Mouse (Mus musculus): Measurements from ENCODE around the gene Slc17a3. TPM values are rescaled to one million over a fixed set of nuclear protein-coding genes. Genes with fewer than 3 reads are reported as not detected.

Slc17a3 gene
- polyA plus RNA-seq, 1 experiment from 2014 or later: not detected

DNA sequence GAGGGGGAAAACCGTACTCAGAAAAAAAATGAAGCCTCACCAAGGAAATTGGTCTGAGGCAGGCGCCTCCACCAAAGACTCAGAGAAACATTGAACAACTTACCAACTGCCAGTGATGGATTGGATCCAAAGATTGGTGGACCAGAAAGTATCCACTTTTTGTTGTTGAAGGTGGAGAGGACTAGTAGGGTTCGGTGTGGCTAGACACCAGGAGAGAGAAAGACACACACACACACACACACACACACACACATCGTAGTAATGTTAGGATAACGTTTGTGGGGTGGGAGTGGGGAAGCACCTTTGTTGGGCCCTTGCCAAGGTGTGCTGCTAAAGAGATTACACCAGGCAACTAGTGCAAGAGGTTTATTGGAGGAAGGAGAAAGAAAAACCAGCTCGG, 27.8 kb downstream of the Slc17a3 start:
- ATAC-seq (ENCODE audit: low FRiP score) (no peak), DNase-seq (ENCODE audit: low spot score) (no peak)
- Histone ChIP-seq H3K4me3 (ENCODE audit: low read depth, low read length) (no peak overlapping the region), H3K27me3 (ENCODE audit: control insufficient read depth, insufficient read depth, low read length) (no peaks in the 10 kb centered on the region), H3K9me3 (ENCODE audit: control insufficient read depth, low read length) (no peaks in the 10 kb centered on the region), H3K27ac (ENCODE audit: low read depth, low read length) (no peak overlapping the region), H3K4me2 (replicated peaks; ENCODE audit: low read depth, low read length) (no peak overlapping the region), H3K36me3 (ENCODE audit: control insufficient read depth, insufficient read depth, low read length) (no peaks in the 10 kb centered on the region), H3K4me1 (replicated peaks; ENCODE audit: control insufficient read depth, insufficient read depth, low read length) (no peaks in the 10 kb centered on the region), H3K9ac (ENCODE audit: low read depth, low read length) (no peak overlapping the region)
- 90% methylated on average over 6 of the region's 6 CpGs for WGBS

DNA sequence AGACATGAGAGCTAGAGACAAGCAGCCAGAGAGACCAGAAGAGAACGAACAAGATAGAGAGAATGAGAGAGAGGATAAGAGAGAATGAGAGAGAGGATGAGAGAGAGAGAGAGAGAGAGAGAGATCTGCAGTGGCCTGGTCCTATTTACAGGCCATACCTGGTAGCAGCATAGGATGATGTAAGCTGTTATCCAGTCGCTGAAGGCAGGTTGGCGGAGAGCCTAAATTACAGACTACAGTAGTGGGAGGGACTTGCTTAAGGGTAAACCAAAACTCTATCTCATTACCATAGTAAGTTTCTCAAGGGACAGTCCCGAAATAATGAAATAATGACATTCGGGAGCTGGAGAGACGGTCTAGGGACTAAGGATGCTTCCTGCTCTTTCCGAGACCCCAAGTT, 28.2 kb downstream of the Slc17a3 start, which contains the start of gene Slc17a1:
TSS of gene Slc17a1 (plus strand) at position 346 of the 400 bp plus-strand sequence.
- no peak within 1 kb of the TSS for H3K9ac ChIP-seq (ENCODE audit: low read depth, low read length)
- H3K4me3 ChIP-seq (ENCODE audit: low read depth, low read length): no peak within 1 kb of the TSS
- DNase-seq (ENCODE audit: low spot score): no peak
- H3K27me3 ChIP-seq (ENCODE audit: control insufficient read depth, insufficient read depth, low read length): no peaks in the 10 kb centered on the region
- ATAC-seq (ENCODE audit: low FRiP score): no peak
- H3K9me3 ChIP-seq (ENCODE audit: control insufficient read depth, low read length): no peaks in the 10 kb centered on the region
- no peaks in the 10 kb centered on the region for H3K36me3 ChIP-seq (ENCODE audit: control insufficient read depth, insufficient read depth, low read length)
- no peak within 1 kb of the TSS for H3K27ac ChIP-seq (ENCODE audit: low read depth, low read length)
- H3K4me1 ChIP-seq (replicated peaks; ENCODE audit: control insufficient read depth, insufficient read depth, low read length): no peaks in the 10 kb centered on the region
- 89% methylated on average over 7 of the region's 7 CpGs for WGBS
- no peak within 1 kb of the TSS for H3K4me2 ChIP-seq (replicated peaks; ENCODE audit: low read depth, low read length)

DNA sequence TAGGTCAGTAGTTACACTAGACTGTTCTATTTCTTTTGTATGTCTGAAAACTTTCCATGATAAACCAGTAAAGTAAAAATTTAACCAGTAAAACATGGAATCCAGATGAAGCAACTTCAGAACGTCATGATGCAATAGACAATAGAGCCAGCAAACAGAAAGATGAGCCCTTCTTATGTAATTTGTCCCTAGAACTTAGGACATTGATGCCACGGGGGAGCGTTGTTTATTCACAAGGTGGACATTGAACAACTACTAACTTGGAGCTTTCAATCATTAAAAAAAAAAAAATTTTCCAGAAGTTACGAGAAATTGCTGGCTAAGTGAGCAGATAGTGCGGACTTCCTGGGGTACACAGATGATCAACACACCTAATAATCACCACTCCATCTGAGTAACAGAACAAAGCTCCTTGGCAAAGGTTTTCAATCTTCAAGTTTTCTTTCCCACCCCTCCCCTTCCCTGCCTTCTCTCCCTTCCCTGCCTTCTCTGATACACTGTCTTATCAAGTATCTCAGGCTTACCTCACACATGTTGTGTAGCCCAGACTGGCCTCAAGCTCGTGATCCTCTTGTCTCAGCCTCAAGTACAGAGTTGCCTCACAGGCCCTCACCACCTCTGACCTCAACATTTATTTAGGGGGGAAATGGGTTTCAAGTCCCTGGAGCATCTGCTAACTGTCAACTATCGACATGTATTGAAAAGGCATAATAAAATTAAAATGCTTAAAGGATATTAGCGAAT, 29.7 kb downstream of the Slc17a3 start:
- ATAC-seq (ENCODE audit: low FRiP score) (no peak), DNase-seq (ENCODE audit: low spot score) (no peak)
- H3K4me3 ChIP-seq (ENCODE audit: low read depth, low read length): no peak overlapping the region
- WGBS: 84% methylated on average over 8 of the region's 8 CpGs
- H3K9me3 ChIP-seq (ENCODE audit: control insufficient read depth, low read length): no peaks in the 10 kb centered on the region
- H3K27me3 ChIP-seq (ENCODE audit: control insufficient read depth, insufficient read depth, low read length): no peaks in the 10 kb centered on the region
- no peak overlapping the region for H3K27ac ChIP-seq (ENCODE audit: low read depth, low read length)
- no peaks in the 10 kb centered on the region for H3K4me1 ChIP-seq (replicated peaks; ENCODE audit: control insufficient read depth, insufficient read depth, low read length)
- H3K4me2 ChIP-seq (replicated peaks; ENCODE audit: low read depth, low read length): no peak overlapping the region
- H3K9ac ChIP-seq (ENCODE audit: low read depth, low read length): no peak overlapping the region
- no peaks in the 10 kb centered on the region for H3K36me3 ChIP-seq (ENCODE audit: control insufficient read depth, insufficient read depth, low read length)

DNA sequence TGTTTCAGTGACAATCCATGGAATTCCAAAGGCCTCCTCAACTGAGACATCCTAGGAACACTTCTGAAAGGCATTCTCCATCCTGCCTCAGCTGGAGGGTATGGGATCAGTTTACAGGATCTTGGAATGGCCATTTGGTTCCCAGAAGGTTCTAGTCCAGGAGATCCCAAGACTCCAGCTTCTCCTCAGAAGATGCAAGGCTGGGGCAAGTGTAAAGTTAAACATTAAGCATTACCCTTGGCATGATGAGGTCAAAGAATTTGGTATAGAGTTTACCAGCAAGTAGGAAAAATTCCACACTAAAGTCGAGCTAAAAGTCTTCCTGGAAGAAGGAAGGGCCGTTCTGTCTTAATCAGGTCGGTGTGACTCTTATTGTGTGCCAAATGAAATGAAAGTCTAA, 30.8 kb downstream of the Slc17a3 start:
- Histone ChIP-seq H3K4me1 (replicated peaks; ENCODE audit: control insufficient read depth, insufficient read depth, low read length) (no peaks in the 10 kb centered on the region), H3K36me3 (ENCODE audit: control insufficient read depth, insufficient read depth, low read length) (no peaks in the 10 kb centered on the region), H3K4me2 (replicated peaks; ENCODE audit: low read depth, low read length) (no peak overlapping the region), H3K9ac (ENCODE audit: low read depth, low read length) (no peak overlapping the region), H3K9me3 (ENCODE audit: control insufficient read depth, low read length) (no peaks in the 10 kb centered on the region), H3K27ac (ENCODE audit: low read depth, low read length) (no peak overlapping the region), H3K4me3 (ENCODE audit: low read depth, low read length) (no peak overlapping the region), H3K27me3 (ENCODE audit: control insufficient read depth, insufficient read depth, low read length) (no peaks in the 10 kb centered on the region)
- WGBS: 88% methylated on average over 3 of the region's 3 CpGs
- ATAC-seq (ENCODE audit: low FRiP score): no peak
- no peak for DNase-seq (ENCODE audit: low spot score)

DNA sequence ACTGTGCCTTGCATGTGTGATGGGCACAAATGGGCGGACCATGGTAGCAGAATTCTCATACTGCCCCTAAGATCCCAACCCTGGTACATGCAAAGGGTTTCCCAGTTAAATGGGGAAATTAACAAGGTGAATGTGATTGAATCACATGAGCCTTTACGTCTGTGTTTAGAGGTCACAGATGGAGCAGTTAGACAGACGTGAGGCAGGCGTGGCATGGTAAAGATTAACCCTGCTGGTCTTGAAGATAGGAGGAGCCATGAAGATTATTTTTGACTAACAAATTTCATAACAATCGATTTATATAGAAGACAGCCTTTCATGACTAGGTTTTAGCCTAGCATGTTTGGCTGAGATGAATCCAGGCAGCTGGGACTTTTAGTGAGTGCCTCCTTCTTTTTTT, 33.9 kb downstream of the Slc17a3 start:
- 91% methylated on average over 5 of the region's 5 CpGs for WGBS
- Histone ChIP-seq H3K4me1 (replicated peaks; ENCODE audit: control insufficient read depth, insufficient read depth, low read length) (no peaks in the 10 kb centered on the region), H3K27ac (ENCODE audit: low read depth, low read length) (no peak overlapping the region), H3K9ac (ENCODE audit: low read depth, low read length) (no peak overlapping the region), H3K27me3 (ENCODE audit: control insufficient read depth, insufficient read depth, low read length) (no peaks in the 10 kb centered on the region), H3K4me3 (ENCODE audit: low read depth, low read length) (no peak overlapping the region), H3K4me2 (replicated peaks; ENCODE audit: low read depth, low read length) (no peak overlapping the region), H3K36me3 (ENCODE audit: control insufficient read depth, insufficient read depth, low read length) (no peaks in the 10 kb centered on the region), H3K9me3 (ENCODE audit: control insufficient read depth, low read length) (no peaks in the 10 kb centered on the region)
- DNase-seq (ENCODE audit: low spot score) (no peak), ATAC-seq (ENCODE audit: low FRiP score) (no peak)

DNA sequence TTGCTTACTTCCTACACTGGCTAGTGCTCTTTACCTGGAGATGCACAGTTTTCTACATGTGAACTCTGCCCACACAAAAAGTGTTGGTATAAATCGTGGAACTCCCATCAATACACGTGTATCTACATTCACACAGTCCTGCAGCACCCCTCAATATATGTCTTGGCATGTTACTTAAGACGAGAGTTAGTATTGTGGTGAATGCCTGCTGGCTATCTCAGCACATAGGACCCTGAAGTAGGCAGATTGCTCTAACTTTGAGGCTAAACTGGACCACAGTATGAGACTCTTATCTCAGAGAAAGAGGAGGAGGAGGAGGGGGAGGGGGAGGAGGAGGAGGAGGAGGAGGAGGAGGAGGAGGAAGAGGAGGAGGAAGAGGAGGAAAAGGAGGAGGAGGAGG, 39.9 kb downstream of the Slc17a3 start:
- no peak overlapping the region for H3K4me3 ChIP-seq (ENCODE audit: low read depth, low read length)
- DNase-seq (ENCODE audit: low spot score) (no peak), ATAC-seq (ENCODE audit: low FRiP score) (no peak)
- no peaks in the 10 kb centered on the region for H3K36me3 ChIP-seq (ENCODE audit: control insufficient read depth, insufficient read depth, low read length)
- no peak overlapping the region for H3K4me2 ChIP-seq (replicated peaks; ENCODE audit: low read depth, low read length)
- 77% methylated on average over 3 of the region's 3 CpGs for WGBS
- no peak overlapping the region for H3K9ac ChIP-seq (ENCODE audit: low read depth, low read length)
- H3K27ac ChIP-seq (ENCODE audit: low read depth, low read length): no peak overlapping the region
- no peaks in the 10 kb centered on the region for H3K4me1 ChIP-seq (replicated peaks; ENCODE audit: control insufficient read depth, insufficient read depth, low read length)
- no peaks in the 10 kb centered on the region for H3K27me3 ChIP-seq (ENCODE audit: control insufficient read depth, insufficient read depth, low read length)
- no peaks in the 10 kb centered on the region for H3K9me3 ChIP-seq (ENCODE audit: control insufficient read depth, low read length)

DNA sequence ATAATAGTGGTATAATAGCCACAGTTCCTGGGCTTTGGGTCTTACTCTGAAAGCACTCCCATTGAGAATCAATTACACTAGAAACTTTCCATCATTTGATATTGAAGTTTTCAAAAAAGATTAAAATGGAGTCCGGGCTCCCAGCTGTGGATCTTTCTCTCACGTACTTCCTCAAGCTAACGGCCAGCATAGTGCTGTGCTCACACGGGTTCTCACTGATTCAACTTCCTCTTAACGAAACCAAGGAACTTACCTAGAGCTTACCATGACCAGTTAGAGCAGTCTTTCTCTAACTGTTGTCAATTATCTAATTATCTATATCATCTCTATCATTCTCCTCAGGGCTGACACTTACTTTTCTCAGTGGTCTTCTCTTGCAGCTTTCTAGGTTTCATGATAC, 40.4 kb downstream of the Slc17a3 start:
- no peaks in the 10 kb centered on the region for H3K4me1 ChIP-seq (replicated peaks; ENCODE audit: control insufficient read depth, insufficient read depth, low read length)
- no peak overlapping the region for H3K4me2 ChIP-seq (replicated peaks; ENCODE audit: low read depth, low read length)
- no peaks in the 10 kb centered on the region for H3K27me3 ChIP-seq (ENCODE audit: control insufficient read depth, insufficient read depth, low read length)
- H3K9ac ChIP-seq (ENCODE audit: low read depth, low read length): no peak overlapping the region
- no peaks in the 10 kb centered on the region for H3K36me3 ChIP-seq (ENCODE audit: control insufficient read depth, insufficient read depth, low read length)
- no peak for DNase-seq (ENCODE audit: low spot score)
- H3K4me3 ChIP-seq (ENCODE audit: low read depth, low read length): no peak overlapping the region
- 87% methylated on average over 5 of the region's 5 CpGs for WGBS
- ATAC-seq (ENCODE audit: low FRiP score): no peak
- H3K27ac ChIP-seq (ENCODE audit: low read depth, low read length): no peak overlapping the region
- no peaks in the 10 kb centered on the region for H3K9me3 ChIP-seq (ENCODE audit: control insufficient read depth, low read length)

DNA sequence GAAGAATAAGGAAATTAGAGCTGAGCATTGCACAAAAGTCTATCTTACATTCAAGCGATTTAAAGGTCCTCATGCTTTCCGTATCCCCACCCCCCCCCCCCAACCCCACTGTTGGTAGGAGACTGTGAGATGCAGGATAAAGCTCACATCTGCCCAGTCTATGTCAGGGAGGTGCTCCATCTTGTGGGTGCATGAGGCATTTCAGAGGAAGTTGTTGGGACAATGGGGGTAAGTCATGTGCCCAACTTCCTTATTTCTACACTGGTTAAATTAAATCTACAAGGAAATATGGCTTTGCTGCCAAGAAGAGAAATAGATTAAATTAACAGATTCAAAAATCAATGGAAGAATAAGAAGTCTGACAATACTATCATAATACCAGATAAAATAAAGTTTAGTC, 46.3 kb downstream of the Slc17a3 start:
- H3K9ac ChIP-seq (ENCODE audit: low read depth, low read length): no peak overlapping the region
- no peak overlapping the region for H3K27ac ChIP-seq (ENCODE audit: low read depth, low read length)
- DNase-seq (ENCODE audit: low spot score): peak; percentile 33
- WGBS: 58% methylated on average over 2 of the region's 2 CpGs
- H3K9me3 ChIP-seq (ENCODE audit: control insufficient read depth, low read length): no peaks in the 10 kb centered on the region
- no peak overlapping the region for H3K4me3 ChIP-seq (ENCODE audit: low read depth, low read length)
- no peak for ATAC-seq (ENCODE audit: low FRiP score)
- H3K27me3 ChIP-seq (ENCODE audit: control insufficient read depth, insufficient read depth, low read length): no peaks in the 10 kb centered on the region
- H3K36me3 ChIP-seq (ENCODE audit: control insufficient read depth, insufficient read depth, low read length): no peaks in the 10 kb centered on the region
- H3K4me2 ChIP-seq (replicated peaks; ENCODE audit: low read depth, low read length): no peak overlapping the region
- no peaks in the 10 kb centered on the region for H3K4me1 ChIP-seq (replicated peaks; ENCODE audit: control insufficient read depth, insufficient read depth, low read length)

DNA sequence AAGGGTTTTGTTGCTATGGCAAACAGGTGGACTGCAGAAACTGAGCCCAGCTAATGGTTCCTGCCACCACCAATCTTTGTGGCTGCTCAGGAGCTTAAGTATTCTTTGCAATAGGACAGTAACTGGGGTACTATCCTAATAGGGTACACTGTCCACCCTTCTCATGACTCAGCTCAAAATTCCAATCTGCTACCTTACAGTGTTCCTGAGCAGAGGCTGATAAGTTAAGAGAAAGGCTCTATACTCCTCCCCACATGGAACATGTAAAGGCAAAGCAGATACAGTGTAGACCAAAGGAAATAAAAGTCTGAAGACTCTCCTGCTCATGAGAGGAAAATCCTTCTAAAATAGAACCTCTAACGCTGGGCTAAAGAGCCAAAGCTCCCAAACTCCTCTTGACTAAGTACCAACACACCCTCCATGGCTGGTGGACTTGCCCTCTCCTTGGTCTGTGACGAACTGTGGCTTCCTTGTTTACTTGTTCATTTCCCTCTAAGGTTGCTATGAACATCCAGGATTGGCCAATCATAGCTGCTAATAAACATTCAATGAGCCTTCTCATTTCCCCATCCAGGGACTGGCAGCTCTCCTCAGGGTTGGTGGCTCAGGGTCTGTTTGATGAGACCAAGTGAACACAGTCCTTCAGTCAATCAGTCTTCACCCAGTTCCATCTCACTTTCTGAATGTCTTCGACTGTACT, 47.9 kb downstream of the Slc17a3 start:
- no peaks in the 10 kb centered on the region for H3K9me3 ChIP-seq (ENCODE audit: control insufficient read depth, low read length)
- no peaks in the 10 kb centered on the region for H3K36me3 ChIP-seq (ENCODE audit: control insufficient read depth, insufficient read depth, low read length)
- WGBS: 84% methylated on average over 3 of the region's 3 CpGs
- ATAC-seq (ENCODE audit: low FRiP score) (no peak), DNase-seq (ENCODE audit: low spot score) (no peak)
- no peaks in the 10 kb centered on the region for H3K4me1 ChIP-seq (replicated peaks; ENCODE audit: control insufficient read depth, insufficient read depth, low read length)
- H3K27me3 ChIP-seq (ENCODE audit: control insufficient read depth, insufficient read depth, low read length): no peaks in the 10 kb centered on the region
- H3K9ac ChIP-seq (ENCODE audit: low read depth, low read length): no peak overlapping the region
- H3K4me2 ChIP-seq (replicated peaks; ENCODE audit: low read depth, low read length): no peak overlapping the region
- H3K27ac ChIP-seq (ENCODE audit: low read depth, low read length): no peak overlapping the region
- no peak overlapping the region for H3K4me3 ChIP-seq (ENCODE audit: low read depth, low read length)
